ENCODE assay signal across 9 mouse cellular contexts in the genomic region with DNA sequence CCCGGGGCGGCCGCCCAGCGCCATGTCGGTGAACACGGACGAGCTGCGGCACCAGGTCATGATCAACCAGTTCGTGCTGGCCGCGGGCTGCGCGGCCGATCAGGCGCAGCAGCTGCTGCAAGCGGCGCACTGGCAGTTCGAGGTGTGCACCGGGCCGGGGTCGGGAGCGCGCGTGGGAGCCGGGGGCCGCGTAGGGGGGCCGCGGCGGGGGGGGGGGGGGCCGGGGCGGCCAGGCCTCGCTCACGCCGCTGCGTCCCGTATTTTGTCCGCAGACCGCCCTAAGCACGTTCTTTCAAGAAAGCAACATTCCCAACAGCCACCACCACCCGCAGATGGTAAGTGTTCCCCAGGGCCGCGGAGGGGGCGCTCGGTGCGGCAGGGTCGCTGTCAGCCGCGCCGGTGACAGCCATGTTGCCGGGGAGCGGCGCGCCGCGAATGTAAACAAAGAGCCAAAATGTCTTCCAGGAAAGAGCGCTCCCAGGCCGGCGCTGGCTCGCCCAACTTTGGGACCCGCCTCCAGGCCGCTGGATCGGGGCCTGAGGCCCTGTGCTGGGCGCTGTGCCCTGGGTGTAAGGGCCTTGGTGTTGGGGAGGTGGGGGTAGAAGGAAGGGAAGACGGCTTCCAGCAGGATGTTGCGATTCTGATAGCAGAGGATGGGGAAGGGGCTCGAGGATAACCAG. TPM values are rescaled to one million over a fixed set of nuclear protein-coding genes. Genes with fewer than 3 reads are reported as not detected.
DNase-seq lines count a peak whose midpoint lies in the region; ATAC-seq and TF ChIP-seq lines count a peak whose summit lies in the region.
"Had no signal": no experiment of that assay in that cellular context is flagged by ENCODE, and none has a peak within 500 bp of the region (broad histone marks: within the 10 kb centered on the region; RNA-seq: fewer than 3 reads in every experiment).

No protein-coding gene starts in this region.

- TF ChIP-seq CTCF in MEL (IDR thresholded peaks at IDR 0.05 in 2 of 3, conservative IDR thresholded peaks at IDR 0.05 in 1 of 3; ENCODE audit: control insufficient read depth in 1 of 3, insufficient read depth in 1 of 3, low read depth in 2 of 3, low read length in 3 of 3, poor library complexity in 1 of 3, severe bottlenecking in 1 of 3) = no peak

- no peak for TF ChIP-seq EP300 in MEL (IDR thresholded peaks at IDR 0.05; ENCODE audit: low read depth in 1 of 2, low read length in 2 of 2)

- TF ChIP-seq POLR2A in MEL (IDR thresholded peaks at IDR 0.05; ENCODE audit: control insufficient read depth in 1 of 2, insufficient read depth in 1 of 2, low read depth in 1 of 2, low read length in 2 of 2, poor library complexity in 1 of 2) = peak in 1 of 2 experiments; percentile 77; a peak in 1 of 4 replicates

- peak; percentile 67 for DNase-seq in MEL (ENCODE audit: low read depth, low spot score)
- peak; percentile 46 for DNase-seq in c-Kit-positive CD71-positive TER-119-negative erythroid progenitor cells, embryonic 14.5 days (ENCODE audit: low read depth)
- peak; percentile 69 for DNase-seq in heart, postnatal 25 days (ENCODE audit: low spot score)
- peak; percentile 55 to 61 for DNase-seq in layer of hippocampus, postnatal 36 days
- peak; percentile 86 to 88 for DNase-seq in lung, postnatal 4 days
- DNase-seq in right cerebral cortex, postnatal 36 days (ENCODE audit: low spot score in 2 of 2) = peak; percentile 41

- peak overlapping the region; percentile 97 for H3K27ac ChIP-seq in MEL (ENCODE audit: control insufficient read depth, low read depth, low read length)
- peak overlapping the region; percentile 96 for H3K27ac ChIP-seq in forebrain, embryonic 12.5 days

- H3K27me3 ChIP-seq in MEL (ENCODE audit: control insufficient read depth in 1 of 2, insufficient read depth in 2 of 2, low read length in 2 of 2) = no peaks in the 10 kb centered on the region
- peaks cover 13% of the 10 kb centered on the region; the same call in 1 of the 2 replicates for H3K27me3 ChIP-seq in forebrain, embryonic 12.5 days

- peaks cover 0 to 46% of the 10 kb centered on the region in 2 experiments; a peak in 3 of 4 replicates for H3K36me3 ChIP-seq in MEL (ENCODE audit: control insufficient read depth in 1 of 2, insufficient read depth in 2 of 2, low read length in 2 of 2)
- peaks cover 29% of the 10 kb centered on the region for H3K36me3 ChIP-seq in forebrain, embryonic 12.5 days (replicated peaks)

- peaks cover 10% of the 10 kb centered on the region for H3K79me2 ChIP-seq in MEL (ENCODE audit: control insufficient read depth, insufficient read depth, low read length, poor library complexity)

- TF ChIP-seq RAD21 in MEL (IDR thresholded peaks at IDR 0.05; ENCODE audit: low read depth, low read length) = no peak

- no peaks in the 10 kb centered on the region for H3K9me3 ChIP-seq in MEL (replicated peaks; ENCODE audit: insufficient read depth, low read length)
- no peaks in the 10 kb centered on the region for H3K9me3 ChIP-seq in forebrain, embryonic 12.5 days

- intact Hi-C loops in heart, postnatal 25 days (cut with DNase I) = no loop called here

- H3K9ac ChIP-seq in MEL (ENCODE audit: control insufficient read depth, low read depth, low read length, poor library complexity, severe bottlenecking) = peak overlapping the region; percentile 91
- H3K9ac ChIP-seq in forebrain, embryonic 12.5 days = peak overlapping the region; percentile 98

- peak; percentile 3 for ATAC-seq in forebrain, embryonic 12.5 days (ENCODE audit: low FRiP score)
- ATAC-seq in megakaryocyte progenitor cell, adult 5-6 weeks (replicated peaks; ENCODE audit: poor library complexity) = no peak

- peak overlapping the region; percentile 81 to 93 for H3K4me3 ChIP-seq in MEL (ENCODE audit: control insufficient read depth in 1 of 2, insufficient read depth in 1 of 2, low read depth in 2 of 2, low read length in 2 of 2)
- H3K4me3 ChIP-seq in forebrain, embryonic 12.5 days (replicated peaks) = peak overlapping the region; percentile 93

- under 1% methylated on average over 53 of the region's 67 CpGs for WGBS in forebrain, embryonic 12.5 days

- peaks cover 21 to 50% of the 10 kb centered on the region in 2 experiments for H3K4me1 ChIP-seq in MEL (ENCODE audit: control insufficient read depth in 1 of 2, insufficient read depth in 2 of 2, low read length in 2 of 2)
- peaks cover 43% of the 10 kb centered on the region for H3K4me1 ChIP-seq in forebrain, embryonic 12.5 days

- H3K4me2 ChIP-seq in forebrain, embryonic 12.5 days = peak overlapping the region; percentile 88

TF ChIP-seq in MEL, 35 proteins besides CTCF, POLR2A, EP300 and RAD21:
- TF ChIP-seq SMC3 (IDR thresholded peaks at IDR 0.05; ENCODE audit: low read depth, low read length) (no peak), JUND (IDR thresholded peaks at IDR 0.05; ENCODE audit: low read depth, low read length) (no peak), ZNF384 (IDR thresholded peaks at IDR 0.05; ENCODE audit: low read depth, low read length) (no peak), HCFC1 (IDR thresholded peaks at IDR 0.05; ENCODE audit: low read depth, low read length) (no peak), POLR2AphosphoS2 (IDR thresholded peaks at IDR 0.05; ENCODE audit: low read length) (no peak), MYB (IDR thresholded peaks at IDR 0.05; ENCODE audit: low read depth, low read length) (no peak), CHD1 (IDR thresholded peaks at IDR 0.05; ENCODE audit: low read depth, low read length) (no peak), MXI1 (IDR thresholded peaks at IDR 0.05; ENCODE audit: low read depth, low read length) (peak; percentile 66), MEF2A (IDR thresholded peaks at IDR 0.05; ENCODE audit: extremely low read depth, insufficient replicate concordance, low read depth, low read length, poor library complexity, severe bottlenecking) (no peak), ZMIZ1 (IDR thresholded peaks at IDR 0.05; ENCODE audit: low read depth, low read length) (no peak), SIN3A (IDR thresholded peaks at IDR 0.05; ENCODE audit: low read length) (peak; percentile 74; the same call in 1 of the 2 replicates), BHLHE40 (IDR thresholded peaks at IDR 0.05; ENCODE audit: borderline replicate concordance, low read depth, low read length) (no peak), NRF1 (IDR thresholded peaks at IDR 0.05; ENCODE audit: insufficient read depth, low read depth, low read length, poor library complexity, severe bottlenecking) (no peak), TBP (IDR thresholded peaks at IDR 0.05; ENCODE audit: low read depth, low read length) (no peak), E2F4 (IDR thresholded peaks at IDR 0.05; ENCODE audit: borderline replicate concordance, low read depth, low read length) (no peak), CHD2 (IDR thresholded peaks at IDR 0.05; ENCODE audit: low read length) (no peak), ZC3H11A (IDR thresholded peaks at IDR 0.05; ENCODE audit: low read depth, low read length) (no peak)

RNA-seq across cellular contexts. Expression of gene Ubald2, which starts 0.5 kb away (rescaled TPM):
- total RNA-seq in MEL (2012; rRNA removed) = 56.8 and 66.2 TPM in 2 replicates
- polyA plus RNA-seq in MEL (2012; ENCODE audit: insufficient read depth in 1 of 2, insufficient read length in 2 of 2, low read depth in 1 of 2, low replicate concordance in 2 of 2, missing spikeins in 1 of 2) = 10 to 100 TPM in 1 of 2 experiments, not detected in 1; 77.7 TPM
- polyA plus RNA-seq in forebrain, embryonic 12.5 days (2016; fragmentation: Nextera tagmentation; extraction: Ambion mirVana) = 50.9 and 59.6 TPM in 2 replicates
- total RNA-seq in heart, postnatal 25 days (2021) = 10 to 100 TPM; 36.7 to 37.9 TPM
- total RNA-seq in layer of hippocampus, postnatal 36 days (2021) = 10 to 100 TPM; 37.4 to 38.0 TPM
- total RNA-seq in megakaryocyte progenitor cell, adult 5-6 weeks (2015) = 74.1 and 75.9 TPM in 2 replicates
- total RNA-seq in megakaryocyte progenitor cell, adult 5-6 weeks (2017) = 71.7 and 76.0 TPM in 2 replicates

RNA-seq across cellular contexts. Expression of gene Rnf157, which starts 21.6 kb away (rescaled TPM):
- 4.6 and 7.5 TPM in 2 replicates for total RNA-seq in MEL (2012; rRNA removed)
- 10 to 100 TPM in 1 of 2 experiments, not detected in 1; 10.9 TPM for polyA plus RNA-seq in MEL (2012; ENCODE audit: insufficient read depth in 1 of 2, insufficient read length in 2 of 2, low read depth in 1 of 2, low replicate concordance in 2 of 2, missing spikeins in 1 of 2)
- polyA plus RNA-seq in forebrain, embryonic 12.5 days (2016; fragmentation: Nextera tagmentation; extraction: Ambion mirVana) = 23.3 and 36.8 TPM in 2 replicates
- 1 to 10 TPM; 3.9 to 4.1 TPM for total RNA-seq in heart, postnatal 25 days (2021)
- total RNA-seq in layer of hippocampus, postnatal 36 days (2021) = 100 to 1,000 TPM; 212 to 247 TPM
- 7.1 and 7.6 TPM in 2 replicates for total RNA-seq in megakaryocyte progenitor cell, adult 5-6 weeks (2015)
- 5.5 and 7.6 TPM in 2 replicates for total RNA-seq in megakaryocyte progenitor cell, adult 5-6 weeks (2017)

RNA-seq across cellular contexts. Expression of gene Qrich2, which starts 31.6 kb away (rescaled TPM):
- total RNA-seq in MEL (2012; rRNA removed) = not detected in 2 replicates
- under 1 TPM in 1 of 2 experiments, not detected in 1; 0.11 TPM for polyA plus RNA-seq in MEL (2012; ENCODE audit: insufficient read depth in 1 of 2, insufficient read length in 2 of 2, low read depth in 1 of 2, low replicate concordance in 2 of 2, missing spikeins in 1 of 2)
- not detected in 2 replicates for polyA plus RNA-seq in forebrain, embryonic 12.5 days (2016; fragmentation: Nextera tagmentation; extraction: Ambion mirVana)
- total RNA-seq in heart, postnatal 25 days (2021) = not detected
- not detected for total RNA-seq in layer of hippocampus, postnatal 36 days (2021)
- total RNA-seq in megakaryocyte progenitor cell, adult 5-6 weeks (2015) = not detected in 2 replicates
- 0.07 TPM in 1 of 2 replicates, not detected in the other for total RNA-seq in megakaryocyte progenitor cell, adult 5-6 weeks (2017)
- total RNA-seq: layer of hippocampus, adult 18-20 months had no signal

RNA-seq across cellular contexts. Expression of gene Prpsap1, which starts 59.6 kb away (rescaled TPM):
- total RNA-seq in MEL (2012; rRNA removed) = 142 and 155 TPM in 2 replicates
- polyA plus RNA-seq in MEL (2012; ENCODE audit: insufficient read depth in 1 of 2, insufficient read length in 2 of 2, low read depth in 1 of 2, low replicate concordance in 2 of 2, missing spikeins in 1 of 2) = 100 to 1,000 TPM in 1 of 2 experiments, not detected in 1; 112 TPM
- polyA plus RNA-seq in forebrain, embryonic 12.5 days (2016; fragmentation: Nextera tagmentation; extraction: Ambion mirVana) = 174 and 176 TPM in 2 replicates
- total RNA-seq in heart, postnatal 25 days (2021) = 10 to 100 TPM; 33.2 to 35.1 TPM
- total RNA-seq in layer of hippocampus, postnatal 36 days (2021) = 10 to 100 TPM; 93.0 to 93.3 TPM
- 46.9 and 49.3 TPM in 2 replicates for total RNA-seq in megakaryocyte progenitor cell, adult 5-6 weeks (2015)
- 27.9 and 33.0 TPM in 2 replicates for total RNA-seq in megakaryocyte progenitor cell, adult 5-6 weeks (2017)

Comparison
In these comparisons a context has a peak if more than half of its experiments do, and no peak if none do; other contexts are left out.
1. RNA of gene Rnf157, which starts 21.6 kb away (total RNA-seq): 212 to 247 TPM in layer of hippocampus, postnatal 36 days; 5.5 to 7.6 TPM in megakaryocyte progenitor cell, adult 5-6 weeks, 4.6 to 7.5 TPM in MEL and 3.9 to 4.1 TPM in heart, postnatal 25 days; every median in the first group is over 10 times any median in the second.
2. Peak in every context shown above with its lines, with median percentiles within 50 percentile points of each other: DNase-seq.